Mouse (Mus musculus) stomach, postnatal 0 days (tissue): ENCODE measurements around the gene Zfp992.
"Not testable (repeated sequence)": the region's sequence is repeated elsewhere in the genome, so short reads cannot be mapped to it uniquely, and the experiment has no call there.

Experiments
- CTCF ChIP-seq: IDR thresholded peaks from 2 replicates; pipeline ENCODE4 v1.5.1; 2016; ENCODE audit warnings: antibody characterized with exemption, low read depth, mild to moderate bottlenecking, moderate library complexity
- EP300 ChIP-seq: optimal IDR thresholded peaks from 2 replicates; pipeline ENCODE3; 2016; ENCODE audit warnings: antibody characterized with exemption

GRCm38 (mm10) chr4:146435539-146435938 lies 13.3 kb upstream of the Zfp992 start:
- not testable (repeated sequence) for TF ChIP-seq CTCF, EP300
